Mouse (Mus musculus): ENCODE measurements around the gene Prss28. TPM values are rescaled to one million over a fixed set of nuclear protein-coding genes. Genes with fewer than 3 reads are reported as not detected.

The Prss28 gene
- total RNA-seq, 1 experiment from 2014 or later = not detected

- ATAC-seq (replicated peaks; ENCODE audit: insufficient number of reproducible peaks, low FRiP score, low TSS enrichment, poor library complexity, severe bottlenecking) = no peak; the same call in 1 of the 2 replicates
Measured at GRCm38 (mm10) chr17:25333943-25334342, 25.5 kb downstream of the Prss28 start.

DNA sequence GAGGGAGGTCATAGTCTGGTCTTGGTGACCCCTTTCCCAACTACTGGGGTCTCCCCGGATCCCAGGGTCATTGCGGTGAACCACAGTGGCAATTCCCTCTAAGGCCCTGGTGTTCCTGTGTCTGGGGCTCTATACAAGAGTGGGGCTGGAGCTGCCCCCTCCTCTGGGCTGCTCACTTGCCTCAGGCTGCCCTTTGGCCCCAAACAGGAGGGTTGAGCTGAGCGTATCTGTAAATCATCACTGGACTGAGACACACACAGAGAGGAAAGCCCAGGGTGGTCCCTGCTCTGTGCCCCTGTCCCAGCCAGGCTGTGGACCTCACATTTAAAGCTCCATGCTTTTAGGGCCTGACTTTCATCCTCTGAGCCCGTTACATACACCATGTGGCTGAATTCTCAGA is 29.8 kb downstream of the Prss28 start:
- ATAC-seq (replicated peaks; ENCODE audit: insufficient number of reproducible peaks, low FRiP score, low TSS enrichment, poor library complexity, severe bottlenecking) = no peak

- ATAC-seq (replicated peaks; ENCODE audit: insufficient number of reproducible peaks, low FRiP score, low TSS enrichment, poor library complexity, severe bottlenecking) = no peak
Measured at GRCm38 (mm10) chr17:25340003-25340402, 31.6 kb downstream of the Prss28 start.

GRCm38 (mm10) chr17:25341490-25341889 is 33.0 kb downstream of the Prss28 start:
- ATAC-seq (replicated peaks; ENCODE audit: insufficient number of reproducible peaks, low FRiP score, low TSS enrichment, poor library complexity, severe bottlenecking) = no peak

DNA sequence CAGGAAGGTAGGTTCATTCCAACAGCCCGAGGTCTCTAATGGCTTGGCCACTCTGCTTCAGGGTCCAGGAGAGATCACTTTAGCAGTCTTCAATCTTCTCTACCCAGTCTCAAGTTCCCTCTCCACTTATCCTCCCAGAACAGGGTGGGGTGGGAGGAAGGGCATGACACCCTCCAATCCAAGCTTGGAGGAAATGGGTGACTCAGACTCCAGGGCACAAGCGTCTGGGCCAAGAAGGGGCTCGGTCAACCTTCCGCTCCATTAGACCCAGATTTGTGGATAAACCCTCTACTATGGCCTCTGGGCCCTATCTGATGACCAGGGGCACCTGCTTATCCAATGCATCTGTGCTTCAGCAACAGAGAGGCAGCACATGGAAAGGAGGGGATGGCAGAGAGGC is 37.0 kb downstream of the Prss28 start, which contains the start of gene Tpsab1:
Gene Tpsab1, minus strand, starts transcription at position 101 of the 400 bp plus-strand sequence.
- ATAC-seq (replicated peaks; ENCODE audit: insufficient number of reproducible peaks, low FRiP score, low TSS enrichment, poor library complexity, severe bottlenecking) = no peak

- ATAC-seq (replicated peaks; ENCODE audit: insufficient number of reproducible peaks, low FRiP score, low TSS enrichment, poor library complexity, severe bottlenecking) = no peak
Measured at GRCm38 (mm10) chr17:25361291-25361690, 52.8 kb downstream of the Prss28 start.

Other genes starting within 250 kb of the Prss28 start
- gene Tmem204, start 225.1 kb upstream of the Prss28 start, total RNA-seq (2017) = not detected in 3 replicates
- gene Telo2, start 192.7 kb upstream of the Prss28 start, total RNA-seq (2017) = 13.3 to 21.2 TPM (median 17.5 TPM) in 3 replicates
- not detected in 3 replicates for gene Ptx4, start 187.9 kb upstream of the Prss28 start, total RNA-seq (2017)
- gene Clcn7, start 175.3 kb upstream of the Prss28 start, total RNA-seq (2017) = 16.3 to 21.8 TPM (median 20.8 TPM) in 3 replicates
- not detected in 3 replicates for gene Ccdc154, start 146.2 kb upstream of the Prss28 start, total RNA-seq (2017)
- not detected in 3 replicates for gene Gm38655, start 133.2 kb upstream of the Prss28 start, total RNA-seq (2017)
- gene BC003965, start 124.1 kb upstream of the Prss28 start, total RNA-seq (2017) = 7.0 to 11.0 TPM (median 9.3 TPM) in 3 replicates
- 14.3 to 29.9 TPM (median 22.5 TPM) in 3 replicates for gene Unkl, start 120.2 kb upstream of the Prss28 start, total RNA-seq (2017)
- 27.2 to 58.6 TPM (median 49.2 TPM) in 3 replicates for gene Gnptg, start 68.5 kb upstream of the Prss28 start, total RNA-seq (2017)
- 24.6 to 33.5 TPM (median 27.9 TPM) in 3 replicates for gene Tsr3, start 68.5 kb upstream of the Prss28 start, total RNA-seq (2017)
- gene Baiap3, start 52.3 kb upstream of the Prss28 start, total RNA-seq (2017) = 31.6 to 146 TPM (median 34.3 TPM) in 3 replicates
- 278 to 334 TPM (median 296 TPM) in 3 replicates for gene Ube2i, start 34.0 kb upstream of the Prss28 start, total RNA-seq (2017)
- 2.8 TPM in 1 of 3 replicates, not detected in the others for gene Prss34, start 10.3 kb upstream of the Prss28 start, total RNA-seq (2017)
- not detected in 3 replicates for gene Prss29, start 10.0 kb downstream of the Prss28 start, total RNA-seq (2017)
- not detected in 3 replicates for gene Tpsab1, start 36.9 kb downstream of the Prss28 start, total RNA-seq (2017)
- gene Tpsb2, start 57.7 kb downstream of the Prss28 start, total RNA-seq (2017) = not detected in 3 replicates
- not detected in 3 replicates for gene Tpsg1, start 60.6 kb downstream of the Prss28 start, total RNA-seq (2017)
- 0.48 to 0.97 TPM in 2 of 3 replicates, not detected in the other for gene Cacna1h, start 125.1 kb downstream of the Prss28 start, total RNA-seq (2017)
- not detected in 3 replicates for gene Tekt4, start 146.0 kb downstream of the Prss28 start, total RNA-seq (2017)
- gene Sstr5, start 188.6 kb downstream of the Prss28 start, total RNA-seq (2017) = not detected in 3 replicates

Data from monocyte, adult 5-6 weeks (primary cell).